Mouse (Mus musculus): ENCODE results near the gene Chn2. TPM values are rescaled to one million over a fixed set of nuclear protein-coding genes. Genes with fewer than 3 reads are reported as not detected.

Gene Chn2
- polyA plus RNA-seq, 1 experiment from 2014 or later = 20.2 TPM

GRCm38 (mm10) chr6:54286813-54287212 is 247.5 kb downstream of the Chn2 start:
- no peak for ATAC-seq
- Histone ChIP-seq H3K9ac (ENCODE audit: low read depth, low read length) (no peak overlapping the region), H3K27me3 (replicated peaks; ENCODE audit: control insufficient read depth, insufficient read depth, low read length) (no peaks in the 10 kb centered on the region), H3K4me2 (ENCODE audit: low read depth, low read length) (no peak overlapping the region), H3K4me1 (ENCODE audit: control insufficient read depth, insufficient read depth, low read length) (0 out of 2 replicates have a peak, but pooled peaks cover 2% of the 10 kb centered on the region), H3K27ac (ENCODE audit: low read length) (no peak overlapping the region), H3K4me3 (ENCODE audit: low read length) (no peak overlapping the region), H3K36me3 (ENCODE audit: control insufficient read depth, insufficient read depth, low read length) (no peaks in the 10 kb centered on the region), H3K9me3 (ENCODE audit: control insufficient read depth, low read length) (no peaks in the 10 kb centered on the region)
- WGBS = 83% methylated on average over 5 of the region's 5 CpGs

DNA sequence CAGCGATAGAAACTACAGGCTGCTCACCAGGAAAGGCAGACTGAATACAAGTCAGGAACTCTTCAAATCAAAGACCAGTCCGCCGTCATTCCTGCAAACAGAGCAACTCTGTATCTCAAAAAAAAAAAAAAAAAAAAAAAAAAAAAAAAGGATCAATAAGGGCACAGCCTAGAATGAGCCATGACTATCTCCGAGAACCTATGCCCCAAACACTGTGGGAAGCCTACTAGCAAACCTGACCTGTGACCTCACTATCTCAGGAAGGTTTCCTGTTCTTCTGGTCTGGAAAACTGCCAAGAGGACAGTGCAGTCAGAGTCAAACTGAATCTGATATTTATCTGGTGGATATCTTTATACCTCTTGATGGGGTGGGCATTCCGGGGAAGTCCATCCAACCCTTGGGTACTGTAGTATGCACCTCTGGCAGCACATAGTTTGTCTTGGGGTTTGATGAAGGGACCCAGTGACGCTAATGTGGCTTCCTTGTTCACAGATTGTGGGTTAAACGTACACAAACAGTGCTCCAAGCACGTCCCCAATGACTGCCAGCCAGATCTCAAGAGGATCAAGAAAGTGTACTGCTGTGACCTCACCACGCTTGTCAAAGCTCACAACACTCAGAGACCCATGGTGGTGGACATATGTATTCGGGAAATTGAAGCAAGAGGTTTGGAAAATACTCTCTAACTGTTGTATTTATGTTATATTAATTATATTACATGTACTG is 250.6 kb downstream of the Chn2 start:
- H3K27me3 ChIP-seq (replicated peaks; ENCODE audit: control insufficient read depth, insufficient read depth, low read length) = no peaks in the 10 kb centered on the region
- H3K36me3 ChIP-seq (ENCODE audit: control insufficient read depth, insufficient read depth, low read length) = no peaks in the 10 kb centered on the region
- 0 out of 2 replicates have a peak, but pooled peaks cover 2% of the 10 kb centered on the region for H3K4me1 ChIP-seq (ENCODE audit: control insufficient read depth, insufficient read depth, low read length)
- H3K9ac ChIP-seq (ENCODE audit: low read depth, low read length) = no peak overlapping the region
- ATAC-seq = peak; percentile 79
- H3K4me2 ChIP-seq (ENCODE audit: low read depth, low read length) = no peak overlapping the region
- 0 out of 2 replicates have a peak overlapping the region, but pooled peaks have one; percentile 43 for H3K27ac ChIP-seq (ENCODE audit: low read length)
- WGBS = 48% methylated on average over 10 of the region's 10 CpGs
- no peaks in the 10 kb centered on the region for H3K9me3 ChIP-seq (ENCODE audit: control insufficient read depth, low read length)
- H3K4me3 ChIP-seq (ENCODE audit: low read length) = no peak overlapping the region

- Histone ChIP-seq H3K36me3 (ENCODE audit: control insufficient read depth, insufficient read depth, low read length) (no peaks in the 10 kb centered on the region), H3K9me3 (ENCODE audit: control insufficient read depth, low read length) (no peaks in the 10 kb centered on the region), H3K4me1 (ENCODE audit: control insufficient read depth, insufficient read depth, low read length) (no peaks in the 10 kb centered on the region; the same call in 1 of the 2 replicates), H3K4me2 (ENCODE audit: low read depth, low read length) (no peak overlapping the region), H3K27me3 (replicated peaks; ENCODE audit: control insufficient read depth, insufficient read depth, low read length) (no peaks in the 10 kb centered on the region), H3K4me3 (ENCODE audit: low read length) (no peak overlapping the region), H3K27ac (ENCODE audit: low read length) (no peak overlapping the region), H3K9ac (ENCODE audit: low read depth, low read length) (no peak overlapping the region)
- no peak for ATAC-seq
- 84% methylated on average over 2 of the region's 2 CpGs for WGBS
Observed at GRCm38 (mm10) chr6:54297231-54297630, 257.9 kb downstream of the Chn2 start.

DNA sequence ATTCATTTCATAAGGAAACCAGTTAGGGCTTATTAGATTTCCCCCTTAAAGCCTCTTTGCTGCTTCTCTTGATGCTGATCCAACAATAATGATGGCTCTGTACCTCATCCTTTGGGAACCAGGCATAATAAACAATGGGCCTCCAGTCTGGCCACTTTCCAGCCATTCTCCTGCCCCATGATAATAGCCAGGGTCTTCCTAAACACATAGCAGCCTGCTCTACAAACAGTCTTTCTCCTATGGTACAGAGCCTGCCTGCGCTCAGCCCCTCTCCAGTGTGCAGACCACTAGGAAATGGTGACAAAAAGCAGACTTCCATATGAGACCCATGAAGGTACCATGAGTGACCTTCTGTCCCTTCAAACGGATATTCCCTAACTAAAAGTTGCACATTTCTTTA is 260.1 kb downstream of the Chn2 start:
- H3K27me3 ChIP-seq (replicated peaks; ENCODE audit: control insufficient read depth, insufficient read depth, low read length) = no peaks in the 10 kb centered on the region
- H3K36me3 ChIP-seq (ENCODE audit: control insufficient read depth, insufficient read depth, low read length) = no peaks in the 10 kb centered on the region
- no peak overlapping the region for H3K4me2 ChIP-seq (ENCODE audit: low read depth, low read length)
- H3K9ac ChIP-seq (ENCODE audit: low read depth, low read length) = no peak overlapping the region
- H3K9me3 ChIP-seq (ENCODE audit: control insufficient read depth, low read length) = no peaks in the 10 kb centered on the region
- WGBS = 53% methylated on average over 2 of the region's 2 CpGs
- ATAC-seq = no peak
- no peak overlapping the region for H3K4me3 ChIP-seq (ENCODE audit: low read length)
- no peaks in the 10 kb centered on the region; the same call in 1 of the 2 replicates for H3K4me1 ChIP-seq (ENCODE audit: control insufficient read depth, insufficient read depth, low read length)
- no peak overlapping the region for H3K27ac ChIP-seq (ENCODE audit: low read length)

GRCm38 (mm10) chr6:54305777-54306176 is 266.4 kb downstream of the Chn2 start:
- ATAC-seq = no peak
- Histone ChIP-seq H3K27ac (ENCODE audit: low read length) (no peak overlapping the region), H3K4me3 (ENCODE audit: low read length) (no peak overlapping the region), H3K27me3 (replicated peaks; ENCODE audit: control insufficient read depth, insufficient read depth, low read length) (no peaks in the 10 kb centered on the region), H3K9ac (ENCODE audit: low read depth, low read length) (no peak overlapping the region), H3K36me3 (ENCODE audit: control insufficient read depth, insufficient read depth, low read length) (no peaks in the 10 kb centered on the region), H3K9me3 (ENCODE audit: control insufficient read depth, low read length) (no peaks in the 10 kb centered on the region), H3K4me2 (ENCODE audit: low read depth, low read length) (no peak overlapping the region), H3K4me1 (ENCODE audit: control insufficient read depth, insufficient read depth, low read length) (no peaks in the 10 kb centered on the region)
- WGBS = 76% methylated on average over 1 of the region's 1 CpGs

GRCm38 (mm10) chr6:54313071-54313470 is 273.7 kb downstream of the Chn2 start:
- no peak overlapping the region for H3K4me2 ChIP-seq (ENCODE audit: low read depth, low read length)
- 91% methylated on average over 2 of the region's 2 CpGs for WGBS
- no peak for ATAC-seq

GRCm38 (mm10) chr6:54318618-54319017 is 279.3 kb downstream of the Chn2 start:
- Histone ChIP-seq H3K27me3 (replicated peaks; ENCODE audit: control insufficient read depth, insufficient read depth, low read length) (no peaks in the 10 kb centered on the region), H3K27ac (ENCODE audit: low read length) (no peak overlapping the region), H3K4me1 (ENCODE audit: control insufficient read depth, insufficient read depth, low read length) (no peaks in the 10 kb centered on the region), H3K4me2 (ENCODE audit: low read depth, low read length) (no peak overlapping the region), H3K36me3 (ENCODE audit: control insufficient read depth, insufficient read depth, low read length) (no peaks in the 10 kb centered on the region), H3K9me3 (ENCODE audit: control insufficient read depth, low read length) (no peaks in the 10 kb centered on the region), H3K9ac (ENCODE audit: low read depth, low read length) (no peak overlapping the region), H3K4me3 (ENCODE audit: low read length) (no peak overlapping the region)
- ATAC-seq = no peak
- WGBS = 84% methylated on average over 9 of the region's 9 CpGs

More at GRCm38 (mm10) chr6:54313071-54313470, 273.7 kb downstream of the Chn2 start:
- Histone ChIP-seq H3K9ac (ENCODE audit: low read depth, low read length) (no peak overlapping the region), H3K9me3 (ENCODE audit: control insufficient read depth, low read length) (no peaks in the 10 kb centered on the region), H3K27me3 (replicated peaks; ENCODE audit: control insufficient read depth, insufficient read depth, low read length) (no peaks in the 10 kb centered on the region), H3K36me3 (ENCODE audit: control insufficient read depth, insufficient read depth, low read length) (no peaks in the 10 kb centered on the region), H3K27ac (ENCODE audit: low read length) (no peak overlapping the region), H3K4me3 (ENCODE audit: low read length) (no peak overlapping the region), H3K4me1 (ENCODE audit: control insufficient read depth, insufficient read depth, low read length) (no peaks in the 10 kb centered on the region)

- Histone ChIP-seq H3K36me3 (ENCODE audit: control insufficient read depth, insufficient read depth, low read length) (no peaks in the 10 kb centered on the region), H3K27ac (ENCODE audit: low read length) (no peak overlapping the region), H3K4me2 (ENCODE audit: low read depth, low read length) (no peak overlapping the region), H3K9ac (ENCODE audit: low read depth, low read length) (no peak overlapping the region), H3K27me3 (replicated peaks; ENCODE audit: control insufficient read depth, insufficient read depth, low read length) (no peaks in the 10 kb centered on the region), H3K9me3 (ENCODE audit: control insufficient read depth, low read length) (no peaks in the 10 kb centered on the region), H3K4me3 (ENCODE audit: low read length) (no peak overlapping the region), H3K4me1 (ENCODE audit: control insufficient read depth, insufficient read depth, low read length) (no peaks in the 10 kb centered on the region)
- no peak for ATAC-seq
- WGBS = 76% methylated on average over 3 of the region's 3 CpGs
Observed at GRCm38 (mm10) chr6:54319198-54319597, 279.8 kb downstream of the Chn2 start.

DNA sequence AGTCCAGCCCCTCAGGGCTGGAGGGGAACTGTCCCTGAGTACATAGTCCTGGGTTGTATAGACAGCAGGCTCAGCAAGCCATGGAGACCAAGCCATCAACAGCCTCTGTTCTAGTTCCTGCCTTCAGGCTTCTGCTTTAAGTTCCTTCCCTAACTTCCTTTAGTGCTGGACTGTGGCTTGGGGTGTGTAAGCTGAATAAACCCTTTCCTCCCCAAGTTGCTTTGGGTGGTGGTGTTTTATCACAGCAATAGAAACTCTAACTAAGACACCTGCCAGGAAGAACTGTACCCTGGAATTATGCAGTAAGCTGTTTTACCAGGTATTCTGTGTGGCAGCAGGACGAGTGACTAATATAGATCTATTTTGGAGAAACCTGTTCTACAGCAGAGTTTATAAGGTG is 280.9 kb downstream of the Chn2 start:
- no peaks in the 10 kb centered on the region for H3K36me3 ChIP-seq (ENCODE audit: control insufficient read depth, insufficient read depth, low read length)
- H3K4me2 ChIP-seq (ENCODE audit: low read depth, low read length) = no peak overlapping the region
- peak; percentile 65; the same call in 1 of the 2 replicates for ATAC-seq
- H3K27me3 ChIP-seq (replicated peaks; ENCODE audit: control insufficient read depth, insufficient read depth, low read length) = no peaks in the 10 kb centered on the region
- peak overlapping the region; percentile 38; the same call in 1 of the 2 replicates for H3K27ac ChIP-seq (ENCODE audit: low read length)
- WGBS = 69% methylated on average over 1 of the region's 1 CpGs
- no peaks in the 10 kb centered on the region for H3K9me3 ChIP-seq (ENCODE audit: control insufficient read depth, low read length)
- no peak overlapping the region for H3K4me3 ChIP-seq (ENCODE audit: low read length)
- no peaks in the 10 kb centered on the region for H3K4me1 ChIP-seq (ENCODE audit: control insufficient read depth, insufficient read depth, low read length)
- H3K9ac ChIP-seq (ENCODE audit: low read depth, low read length) = no peak overlapping the region
